Mouse (Mus musculus) bone marrow, adult 2 months (tissue): ENCODE data around the gene Armc10.

Experiments used
- CTCF ChIP-seq: fragments of 200-500 bp; IDR thresholded peaks from 2 replicates; pipeline ENCODE4 v1.5.1; 2011; ENCODE audit warnings: low read length, control low read depth; ENCODE audit not compliant: control insufficient read depth, insufficient read depth
- POLR2A ChIP-seq: fragments of 200-500 bp; IDR thresholded peaks from 2 replicates; pipeline ENCODE4 v1.6.1; 2011; ENCODE audit warnings: low read depth, mild to moderate bottlenecking, control low read depth, low read length, borderline replicate concordance; ENCODE audit not compliant: control insufficient read depth

- TF ChIP-seq POLR2A (peak; percentile 74; the same call in 1 of the 2 replicates), CTCF (no peak)
These were observed at the start of gene Armc10, which contains the start of gene Fbxl13 for GRCm38 (mm10) chr5:21645439-21646132.
